8 mouse cellular contexts compared by ENCODE assay signal in the genomic region with DNA sequence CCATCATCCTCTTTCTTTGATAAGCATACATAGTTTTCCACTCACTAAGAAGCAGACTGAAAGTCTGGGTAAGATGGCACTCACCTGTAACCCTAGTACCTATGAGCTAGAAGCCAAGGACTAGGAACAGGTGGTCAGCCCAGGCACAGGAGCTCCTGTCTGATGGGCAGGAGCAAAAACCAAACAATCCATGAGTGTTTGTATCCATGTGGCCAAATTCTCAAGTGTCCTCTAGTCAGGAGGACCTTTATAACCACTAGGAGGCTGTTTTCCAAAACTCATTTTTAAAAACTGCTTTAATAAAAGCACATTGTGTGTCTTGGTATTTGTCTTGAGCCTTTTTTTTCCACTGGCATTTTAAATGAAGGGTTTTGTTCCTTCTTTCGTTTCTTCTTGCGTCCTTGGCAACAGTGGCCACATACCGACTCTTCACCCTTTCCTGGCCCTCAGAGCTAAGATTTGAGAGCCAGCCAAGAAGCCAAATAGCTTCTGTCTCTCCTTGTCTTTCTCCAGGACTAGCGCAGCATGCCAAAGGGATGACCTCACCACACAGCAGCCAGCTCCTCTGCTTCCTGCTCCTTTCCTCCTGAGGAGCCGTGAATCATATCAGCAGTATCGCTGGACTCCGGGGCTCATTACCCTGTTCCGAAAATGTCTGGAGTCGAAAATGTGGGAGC. TPM values are rescaled to one million over a fixed set of nuclear protein-coding genes. Genes with fewer than 3 reads are reported as not detected.
A peak's percentile ranks its signal among the peaks of the same experiment; 100 is the strongest.
DNase-seq lines count a peak whose midpoint lies in the region; ATAC-seq and TF ChIP-seq lines count a peak whose summit lies in the region.

No protein-coding gene starts in this region.

- no peaks in the 10 kb centered on the region for H3K27me3 ChIP-seq in lung, postnatal 0 days (replicated peaks; ENCODE audit: insufficient read depth, low read length)
- no peaks in the 10 kb centered on the region for H3K27me3 ChIP-seq in splenic B cell, adult 2 months (ENCODE audit: control insufficient read depth, insufficient read depth, low read length, poor library complexity, severe bottlenecking)
- no peaks in the 10 kb centered on the region for H3K27me3 ChIP-seq in thymus, adult 2 months (ENCODE audit: control insufficient read depth, insufficient read depth, low read length)

- peak overlapping the region; percentile 60 for H3K27ac ChIP-seq in lung, postnatal 0 days (ENCODE audit: low read length)
- no peak overlapping the region for H3K27ac ChIP-seq in thymus, adult 2 months (ENCODE audit: control insufficient read depth, insufficient read depth, low read length)

- peaks cover 13% of the 10 kb centered on the region; the same call in 1 of the 2 replicates for H3K4me1 ChIP-seq in lung, postnatal 0 days (ENCODE audit: insufficient read depth, low read depth, low read length)
- H3K4me1 ChIP-seq in thymus, adult 2 months (replicated peaks; ENCODE audit: control insufficient read depth, insufficient read depth, low read length), result no peaks in the 10 kb centered on the region

- ATAC-seq in cerebellum, adult (ENCODE audit: insufficient number of reproducible peaks, low FRiP score, low TSS enrichment), result peak; percentile 86
- ATAC-seq in lung, postnatal 0 days, result peak; percentile 94

- peak overlapping the region; percentile 36 for H3K4me2 ChIP-seq in lung, postnatal 0 days (replicated peaks; ENCODE audit: low read depth, low read length)

- DNase-seq in NIH3T3 (ENCODE audit: low read depth), result peak; percentile 95
- DNase-seq in forelimb bud, embryonic 11.5 days (ENCODE audit: low read depth, low spot score), result peak; percentile 70
- DNase-seq in heart, postnatal 36 days, result peak; percentile 74 to 78
- peak; percentile 16 to 18 for DNase-seq in layer of hippocampus, adult 8-10 months (ENCODE audit: low spot score in 2 of 2)
- DNase-seq in lung, postnatal 0 days (ENCODE audit: low spot score), result peak; percentile 96
- peak; percentile 18 for DNase-seq in splenic B cell, adult 2 months (ENCODE audit: low read depth, low spot score)
- DNase-seq in thymus, adult 2 months, result no peak

- under 1% methylated on average over 9 of the region's 9 CpGs for WGBS in lung, postnatal 0 days
- WGBS in thymus, adult 2 months, result 19% methylated on average over 9 of the region's 9 CpGs

- H3K36me3 ChIP-seq in lung, postnatal 0 days (ENCODE audit: insufficient read depth, low read length), result no peaks in the 10 kb centered on the region
- H3K36me3 ChIP-seq in splenic B cell, adult 2 months (ENCODE audit: control insufficient read depth, insufficient read depth, low read length, poor library complexity, severe bottlenecking), result no peaks in the 10 kb centered on the region
- no peaks in the 10 kb centered on the region for H3K36me3 ChIP-seq in thymus, adult 2 months (ENCODE audit: control insufficient read depth, insufficient read depth, low read length)

- H3K4me3 ChIP-seq in lung, postnatal 0 days (ENCODE audit: low read depth, low read length), result peak overlapping the region; percentile 14
- no peak overlapping the region for H3K4me3 ChIP-seq in thymus, adult 2 months (ENCODE audit: control insufficient read depth, insufficient read depth, low read length)

- TF ChIP-seq CTCF in lung, postnatal 0 days (IDR thresholded peaks at IDR 0.05), result peak; percentile 48
- TF ChIP-seq CTCF in thymus, adult 2 months (IDR thresholded peaks at IDR 0.05; ENCODE audit: borderline replicate concordance, control insufficient read depth, extremely low read depth, insufficient read depth, low read length, poor library complexity), result no peak

- no peak overlapping the region for H3K9ac ChIP-seq in lung, postnatal 0 days (replicated peaks; ENCODE audit: low read depth)

- TF ChIP-seq POLR2A in thymus, adult 2 months (IDR thresholded peaks at IDR 0.05; ENCODE audit: control insufficient read depth, extremely low read depth, insufficient read depth, low read length, poor library complexity), result no peak

- H3K9me3 ChIP-seq in lung, postnatal 0 days (ENCODE audit: low read length), result no peaks in the 10 kb centered on the region

- TF ChIP-seq EP300 in lung, postnatal 0 days (IDR thresholded peaks at IDR 0.05), result peak; percentile 94

- intact Hi-C loops in heart, postnatal 36 days (cut with DNase I), result loop anchor here (2.0 to 5.0 kb wide), 4 partner anchors 15 to 74 kb away; a partner anchor contains a TSS

RNA-seq across cellular contexts. Expression of a gene that starts 8.7 kb away (rescaled TPM):
- not detected for total RNA-seq in heart, postnatal 36 days (2021)
- total RNA-seq in layer of hippocampus, adult 8-10 months (2022), result not detected
- 0.10 and 0.11 TPM in 2 replicates for polyA plus RNA-seq in lung, postnatal 0 days (2015; fragmentation: Nextera tagmentation; extraction: Ambion mirVana)
- 0.10 TPM in 1 of 2 replicates, not detected in the other for polyA plus RNA-seq in thymus, adult 2 months (2012; rRNA removed)
